Mouse (Mus musculus) WW6 (cell line): ENCODE results near the gene Adam22.
"Not testable (repeated sequence)": the region's sequence is repeated elsewhere in the genome, so short reads cannot be mapped to it uniquely, and the experiment has no call there.

Experiments used
- DNase-seq: peaks from one replicate; pipeline ENCODE4 v3.0.0-alpha.2; 2013; ENCODE audit warnings: low read depth, low spot score

Adam22 gene

DNA sequence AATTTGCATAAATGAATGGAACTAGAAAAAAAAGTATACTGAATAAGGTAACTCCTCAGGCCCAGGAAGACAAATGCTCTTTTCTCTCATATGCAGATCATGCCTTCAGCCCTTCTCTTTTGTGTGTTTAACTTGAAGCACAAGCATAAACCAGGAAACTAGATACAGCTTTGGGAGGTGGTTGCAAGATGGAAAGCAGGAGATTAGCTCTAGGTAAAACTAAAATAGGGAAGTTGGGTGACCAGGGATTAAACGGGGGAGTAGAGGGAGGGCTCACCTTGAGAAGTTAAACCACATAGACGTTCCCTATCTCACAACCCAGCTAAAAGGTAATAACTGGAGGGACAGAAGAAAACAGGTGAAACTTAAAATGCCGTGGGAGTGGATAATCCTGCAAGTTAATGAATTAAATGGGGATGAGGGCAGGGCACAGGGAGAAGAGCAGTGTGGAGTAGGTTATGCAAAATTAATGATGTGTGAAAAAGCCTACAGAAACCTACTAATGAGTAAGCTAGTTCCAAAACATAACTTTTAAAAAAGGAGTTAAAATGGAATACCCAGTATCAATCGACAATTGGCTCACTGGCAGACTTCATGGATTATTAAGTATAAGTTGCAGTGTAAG lies 40.2 kb downstream of the Adam22 start:
- DNase-seq: no peak

DNA sequence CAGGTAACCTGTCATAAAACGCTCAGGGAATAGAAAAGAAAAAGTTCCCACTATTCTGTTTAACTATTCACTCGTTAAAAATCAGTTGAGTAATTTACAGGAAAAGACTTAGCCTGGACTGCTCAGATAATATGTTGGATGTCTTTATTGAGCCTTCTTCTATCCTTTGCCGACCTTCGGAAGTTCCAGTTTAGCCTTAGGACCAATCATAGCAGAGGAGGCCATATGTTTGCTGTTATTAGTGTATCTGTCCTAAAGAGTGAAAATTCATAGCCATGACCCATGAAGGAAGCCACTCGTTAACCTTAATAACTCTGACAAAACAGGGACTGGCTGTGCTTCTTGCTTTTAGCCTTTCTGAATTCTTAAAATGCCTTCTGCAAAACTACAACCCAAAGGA lies 41.3 kb downstream of the Adam22 start:
- DNase-seq: no peak

DNA sequence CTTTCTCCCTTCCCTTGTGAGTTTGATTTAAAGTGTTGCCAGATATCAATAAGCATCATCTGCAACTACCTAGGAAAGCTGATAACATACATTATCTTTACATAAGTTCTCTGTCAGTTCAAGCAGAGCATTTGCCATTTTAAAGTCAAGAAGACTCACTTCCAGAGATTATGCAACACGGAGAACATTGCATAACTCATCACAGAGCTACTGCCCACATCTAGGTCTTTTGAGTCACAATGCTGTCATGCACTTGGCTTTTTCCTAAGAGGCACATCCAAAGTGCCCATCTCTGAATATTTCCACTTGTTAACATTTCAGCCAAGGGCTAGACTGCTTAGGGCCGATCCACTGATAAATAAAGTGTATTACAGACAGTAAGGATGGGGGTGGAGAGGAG lies 55.6 kb downstream of the Adam22 start:
- no peak for DNase-seq

DNA sequence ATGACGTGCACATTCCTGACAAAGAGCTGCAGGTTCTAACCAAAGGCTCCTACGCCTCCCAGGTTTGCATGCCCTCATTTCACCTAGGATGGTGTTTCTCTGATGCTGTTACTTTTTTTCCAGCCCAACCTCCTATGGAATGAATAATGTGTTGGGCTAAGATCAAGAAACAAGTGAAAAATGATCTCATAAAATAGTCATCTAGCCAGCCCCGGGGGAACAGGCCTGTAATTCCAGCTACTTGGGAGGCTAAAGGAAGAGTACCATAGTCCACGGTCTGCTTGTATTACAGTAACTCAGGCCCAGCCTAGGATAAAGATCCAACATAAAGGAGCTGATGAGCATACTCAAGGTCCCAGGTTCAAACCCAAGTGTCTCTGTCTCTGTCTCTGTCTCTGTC lies 57.1 kb downstream of the Adam22 start:
- no peak for DNase-seq

DNA sequence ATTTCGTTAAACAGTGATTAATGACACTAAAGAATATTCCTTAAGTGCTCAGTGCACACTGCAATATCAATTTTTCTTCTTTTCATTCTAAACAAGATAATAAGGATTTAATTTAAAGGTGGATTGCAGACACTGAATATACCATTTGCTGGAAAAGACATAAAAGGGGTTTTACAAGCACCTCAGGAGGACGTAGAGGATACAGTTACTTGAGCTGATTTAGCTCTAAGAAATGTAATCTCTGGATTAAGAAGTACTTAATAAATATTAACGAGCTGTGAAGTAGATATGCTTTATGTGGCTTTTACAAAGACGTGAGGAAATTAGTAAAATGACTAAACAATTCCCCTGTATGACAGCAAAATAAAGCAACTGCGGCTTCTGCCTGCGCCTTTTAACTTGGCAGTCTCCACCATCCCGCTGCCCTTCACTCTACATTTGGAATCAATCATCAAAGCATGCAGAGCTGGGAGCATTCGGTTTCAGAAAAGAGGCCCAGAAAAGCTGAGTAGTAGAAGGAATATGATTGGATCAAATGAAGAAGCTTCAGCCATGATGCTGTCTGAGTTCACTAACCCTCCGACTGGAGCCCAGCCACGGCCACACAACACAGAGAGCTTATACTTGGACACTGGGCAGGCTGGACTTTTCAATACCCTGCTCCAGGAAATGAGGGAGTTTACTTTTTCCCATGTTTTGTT lies 70.1 kb downstream of the Adam22 start:
- no peak for DNase-seq

DNA sequence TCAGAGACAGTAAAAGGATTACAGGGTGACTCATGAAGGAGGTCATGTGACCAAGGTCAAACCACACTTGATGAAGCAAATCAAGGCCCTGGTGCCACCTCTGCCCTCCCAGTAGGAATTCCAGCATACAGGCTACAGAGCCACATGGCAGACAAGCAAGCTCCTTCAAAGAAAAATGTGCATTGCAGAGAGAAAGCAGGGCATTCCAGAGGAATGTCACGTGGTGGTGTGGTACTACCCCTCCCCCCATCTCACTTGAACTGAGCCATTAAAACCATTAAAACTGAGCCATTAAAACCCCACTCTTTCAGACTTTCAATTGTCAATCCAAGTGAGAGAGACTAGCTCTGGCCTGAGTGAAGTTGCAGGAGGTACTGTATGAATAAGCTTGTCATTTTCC lies 74.7 kb downstream of the Adam22 start:
- no peak for DNase-seq

DNA sequence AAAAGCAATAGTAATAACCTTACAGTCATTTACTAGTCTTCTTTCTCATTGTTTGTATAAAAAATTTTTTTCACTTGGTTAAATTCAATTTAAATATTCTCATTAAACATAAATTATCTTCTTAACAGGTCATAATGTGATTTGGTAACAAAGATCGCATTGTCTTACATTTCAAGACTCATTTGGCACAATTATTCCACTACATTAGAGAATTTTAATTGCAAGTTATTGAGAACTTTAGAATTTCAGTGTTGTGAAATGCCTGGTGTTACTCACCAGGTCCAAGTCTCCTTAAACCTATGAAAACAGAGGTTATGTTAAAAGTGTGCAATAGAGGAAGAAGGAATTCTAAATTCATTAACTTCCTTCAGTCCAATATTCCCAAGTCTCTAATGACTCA lies 76.5 kb downstream of the Adam22 start:
- no peak for DNase-seq

DNA sequence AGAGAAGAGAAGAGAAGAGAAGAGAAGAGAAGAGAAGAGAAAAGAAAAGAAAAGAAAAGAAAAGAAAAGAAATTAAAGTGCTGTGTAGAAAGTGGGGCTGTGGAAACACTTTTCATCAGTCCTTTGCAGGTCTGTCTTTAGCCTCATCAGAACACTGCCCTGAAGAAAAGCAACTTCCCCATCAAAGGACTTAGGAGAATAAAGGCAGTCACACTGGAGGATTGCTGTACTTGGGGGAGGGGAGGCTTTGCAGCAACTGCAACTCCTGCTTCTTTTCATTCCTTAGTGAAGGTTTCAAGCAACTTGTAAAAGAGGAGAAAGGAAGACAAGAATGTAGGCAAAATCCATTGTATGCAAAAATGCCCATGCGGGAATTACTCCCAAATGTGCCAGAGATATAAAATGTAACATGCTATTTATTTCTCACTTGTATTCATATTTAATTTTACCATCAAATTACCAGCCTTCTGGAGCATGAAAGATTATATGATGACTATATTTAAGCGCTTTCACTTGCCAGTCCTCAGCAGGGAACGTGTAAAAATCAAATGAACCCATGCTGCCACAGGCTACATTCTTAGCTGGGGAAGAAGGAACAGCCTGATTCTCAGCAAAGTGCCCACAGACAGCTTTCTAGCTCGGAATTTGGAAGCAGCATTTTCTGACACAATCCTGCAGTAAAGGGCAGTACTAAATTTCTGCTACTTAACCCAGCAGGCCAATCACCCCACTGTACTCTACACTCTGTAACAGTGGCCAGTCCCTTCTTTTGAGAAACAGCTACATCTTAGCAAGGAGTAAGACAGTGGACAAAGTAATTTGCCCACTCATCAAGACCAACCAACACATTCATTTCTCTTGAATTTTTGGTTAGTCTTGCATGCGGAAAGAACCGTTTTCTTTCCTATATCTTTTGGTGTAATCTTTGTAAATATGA lies 78.0 kb downstream of the Adam22 start:
- no peak for DNase-seq

DNA sequence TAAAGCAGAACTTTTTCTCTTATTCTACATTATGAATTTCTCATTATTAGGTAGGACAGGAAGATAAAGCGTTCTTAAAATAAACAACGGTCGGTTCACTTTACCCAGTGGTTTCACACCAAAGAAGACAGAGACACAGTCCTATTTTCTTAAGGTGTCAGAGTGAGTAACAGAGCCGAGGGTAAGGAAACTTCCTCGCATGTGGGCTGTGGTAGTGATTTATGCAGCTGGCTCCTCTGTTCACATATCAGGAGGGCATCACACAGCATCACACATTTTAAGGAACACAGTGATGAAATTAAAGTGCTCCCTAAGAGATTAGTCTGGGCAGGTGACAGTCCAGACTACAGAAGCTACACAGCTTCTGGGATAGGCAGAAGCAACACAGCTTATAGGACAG lies 83.8 kb downstream of the Adam22 start:
- DNase-seq: no peak

DNA sequence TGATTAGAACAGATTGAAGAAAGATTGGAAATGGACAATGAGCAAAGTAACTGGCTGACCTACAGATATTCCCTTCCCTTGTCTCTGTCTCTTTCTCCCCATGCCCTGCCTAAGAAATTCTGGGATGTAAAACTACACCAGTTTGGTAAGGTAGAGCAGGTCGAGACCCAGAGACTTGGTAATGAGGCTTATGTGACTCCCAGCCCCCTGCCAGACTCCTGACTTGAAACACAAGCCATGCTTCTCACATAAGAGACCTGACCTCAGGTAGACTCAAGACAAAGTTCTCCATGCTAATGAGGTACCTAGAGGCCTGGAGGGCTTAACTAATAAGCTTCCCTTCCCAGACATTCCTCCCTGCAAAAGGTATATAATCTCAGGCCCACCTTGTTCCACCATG lies 91.8 kb downstream of the Adam22 start:
- no peak for DNase-seq

DNA sequence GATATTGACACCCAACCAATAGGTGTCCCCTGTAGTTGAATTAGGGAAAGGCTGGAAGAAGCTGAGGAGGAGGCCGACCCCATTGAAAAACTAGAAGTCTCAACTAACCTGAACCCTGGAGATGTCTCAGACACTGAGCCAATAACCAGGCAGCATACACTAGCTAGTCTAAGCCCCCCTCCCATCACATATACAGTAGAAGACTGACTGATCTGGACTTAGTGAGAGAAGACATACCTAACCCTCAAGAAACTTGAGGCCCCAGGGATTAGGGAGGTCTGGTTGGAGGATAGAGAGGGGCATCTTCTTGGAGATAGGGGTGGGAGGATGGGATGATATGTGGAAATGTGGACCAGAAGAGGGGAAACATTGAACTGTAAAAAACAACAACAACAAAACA lies 110.6 kb downstream of the Adam22 start:
- no peak for DNase-seq

DNA sequence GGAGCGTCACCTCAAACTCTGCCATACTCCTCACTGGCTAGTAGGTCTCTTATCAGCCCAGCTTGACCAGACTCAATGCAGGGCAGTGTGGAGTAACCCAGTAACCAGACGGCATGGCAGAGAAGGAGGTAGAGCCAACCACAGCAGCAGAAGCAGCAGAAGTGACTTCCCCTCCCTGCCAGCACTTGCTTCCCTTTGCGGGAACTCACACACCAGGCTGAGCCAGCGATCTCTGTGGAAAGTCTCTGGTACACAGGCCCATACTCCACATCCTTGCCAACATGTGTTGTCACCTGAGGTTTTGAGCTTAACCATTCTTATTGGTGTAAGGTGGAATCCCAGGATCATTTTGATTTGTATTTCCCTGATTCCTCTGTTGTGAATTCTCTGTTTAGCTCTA lies 111.5 kb downstream of the Adam22 start:
- DNase-seq: no peak

DNA sequence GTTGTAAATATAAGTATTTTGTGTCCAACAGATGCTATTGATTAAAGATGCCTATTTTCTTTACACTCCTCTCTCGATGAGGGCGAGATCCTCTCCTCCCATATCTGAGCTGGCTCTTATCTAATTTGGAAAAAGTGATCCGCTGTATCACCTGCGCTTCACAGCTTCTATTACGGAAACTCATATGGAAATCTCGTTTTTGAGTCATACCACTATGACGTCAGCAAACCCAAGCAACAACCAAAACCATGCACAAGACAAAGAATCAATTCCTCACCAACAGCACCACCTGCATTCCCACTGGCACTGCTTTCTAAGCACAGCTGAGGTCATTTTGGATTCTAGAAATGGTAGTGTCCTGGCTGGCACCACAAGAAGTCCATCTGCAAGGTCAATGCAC lies 123.3 kb downstream of the Adam22 start:
- no peak for DNase-seq

DNA sequence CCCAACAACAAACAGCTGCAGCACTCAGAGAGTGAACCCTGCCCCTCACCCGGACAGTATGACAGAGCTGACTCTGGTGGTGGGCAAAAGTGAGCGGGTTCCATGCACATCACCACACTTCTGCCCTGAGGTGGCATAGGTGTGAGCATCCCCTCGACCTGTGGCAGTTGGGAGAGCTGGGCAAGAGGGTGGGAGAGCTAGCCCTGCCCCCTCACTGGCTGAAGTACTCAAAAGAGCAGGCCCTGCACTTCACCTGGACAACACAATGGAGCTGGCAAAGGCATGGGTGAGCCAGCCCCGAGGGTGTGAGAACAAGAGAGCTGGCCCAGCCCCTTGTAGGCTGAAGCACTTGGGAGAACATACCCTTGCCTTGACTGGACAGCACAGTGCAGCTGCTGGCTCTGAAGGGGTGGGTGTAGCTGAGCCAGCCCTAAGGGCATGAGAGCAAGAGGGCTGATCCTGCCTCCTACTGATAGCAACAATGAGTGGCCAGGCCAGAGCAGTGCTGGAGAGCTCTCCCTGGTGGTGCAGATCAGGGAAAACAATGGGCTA lies 124.8 kb downstream of the Adam22 start:
- DNase-seq: peak; percentile 31

DNA sequence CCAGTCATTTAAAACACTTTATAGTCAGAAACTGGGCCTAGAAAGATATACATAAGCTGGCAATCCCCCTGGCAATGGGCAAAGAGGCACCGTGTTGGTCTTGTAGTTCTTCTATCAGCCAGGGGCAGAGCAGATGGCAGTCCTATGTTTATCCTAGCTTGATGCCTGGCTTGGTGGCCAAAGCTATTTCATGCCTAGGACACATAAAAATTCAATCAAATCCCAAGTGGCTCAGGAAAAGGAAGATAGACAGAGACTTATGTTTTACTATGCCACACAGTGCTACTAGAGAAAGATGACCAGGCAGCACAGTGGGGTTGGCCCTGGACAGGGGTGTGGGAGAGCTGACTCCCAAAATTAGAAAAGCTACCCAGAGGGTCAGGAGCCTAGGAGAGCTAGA lies 125.3 kb downstream of the Adam22 start:
- no peak for DNase-seq

DNA sequence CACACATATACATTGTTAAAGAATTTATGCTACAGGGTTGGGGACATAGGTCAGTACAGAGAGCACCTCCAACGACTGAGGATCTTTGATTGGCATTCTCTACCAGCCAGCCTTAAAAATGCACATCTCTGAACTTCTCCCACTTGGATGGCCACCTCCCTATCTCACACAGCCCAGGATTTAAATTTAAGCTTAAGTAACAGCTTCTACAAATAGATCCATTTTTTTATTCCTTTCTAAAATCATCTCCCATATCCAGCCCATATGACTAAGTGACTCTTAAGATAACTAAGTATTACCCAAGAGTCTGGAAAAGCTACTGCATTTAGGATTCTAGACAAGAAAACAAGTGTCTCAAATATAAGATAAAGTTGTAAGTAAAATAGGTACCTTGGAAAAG lies 140.9 kb downstream of the Adam22 start:
- no peak for DNase-seq

DNA sequence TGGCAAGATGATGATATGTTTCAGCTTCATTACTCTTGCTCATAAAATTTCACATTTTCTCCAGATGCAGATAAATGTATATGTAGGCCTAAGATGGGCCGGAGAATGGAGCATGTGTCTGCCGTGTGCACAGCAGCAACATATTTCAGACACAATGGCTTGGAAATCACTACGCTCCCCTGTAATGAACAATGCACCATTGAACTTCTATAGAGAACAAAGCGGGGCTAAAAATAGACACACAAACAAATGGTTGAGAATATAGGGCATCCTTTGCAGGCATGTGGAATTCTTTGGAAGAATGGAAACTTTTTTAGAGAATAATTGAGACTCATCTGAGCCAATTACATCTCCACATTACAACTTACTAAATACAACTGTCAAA lies 143.6 kb downstream of the Adam22 start:
- no peak for DNase-seq

DNA sequence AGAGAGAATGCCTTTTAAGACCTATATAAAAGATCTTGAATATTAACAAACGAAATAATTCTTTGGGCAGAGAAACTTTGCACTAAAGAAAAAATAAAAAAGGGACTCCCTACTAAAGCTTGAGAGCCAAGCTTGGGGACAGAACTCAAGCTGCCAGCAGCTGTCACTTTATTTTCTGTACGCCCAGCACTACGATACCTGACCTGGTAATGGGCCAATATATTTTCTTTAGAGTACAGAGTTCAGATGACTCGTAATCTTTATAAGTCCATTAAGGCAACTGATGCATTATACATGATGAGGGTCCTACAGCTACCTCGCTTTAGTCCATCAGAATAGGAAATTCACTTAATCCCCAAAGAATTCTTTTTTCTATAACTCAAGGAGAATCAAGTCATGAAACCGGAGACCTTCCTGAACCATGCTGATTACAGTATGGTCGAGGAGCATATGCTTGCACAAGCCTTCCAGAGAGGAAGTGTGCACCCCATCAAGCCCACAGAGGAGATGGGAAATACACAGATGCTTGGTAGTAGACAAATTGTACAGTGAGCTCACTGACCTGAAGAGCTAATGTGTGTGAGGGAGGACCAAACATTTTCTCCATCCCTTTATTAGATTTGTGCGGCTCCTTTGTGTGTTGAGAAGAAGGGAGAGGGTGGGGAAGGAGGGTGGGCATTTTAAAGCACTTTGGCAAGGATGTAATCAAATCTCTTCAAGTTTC lies 144.2 kb downstream of the Adam22 start:
- no peak for DNase-seq

DNA sequence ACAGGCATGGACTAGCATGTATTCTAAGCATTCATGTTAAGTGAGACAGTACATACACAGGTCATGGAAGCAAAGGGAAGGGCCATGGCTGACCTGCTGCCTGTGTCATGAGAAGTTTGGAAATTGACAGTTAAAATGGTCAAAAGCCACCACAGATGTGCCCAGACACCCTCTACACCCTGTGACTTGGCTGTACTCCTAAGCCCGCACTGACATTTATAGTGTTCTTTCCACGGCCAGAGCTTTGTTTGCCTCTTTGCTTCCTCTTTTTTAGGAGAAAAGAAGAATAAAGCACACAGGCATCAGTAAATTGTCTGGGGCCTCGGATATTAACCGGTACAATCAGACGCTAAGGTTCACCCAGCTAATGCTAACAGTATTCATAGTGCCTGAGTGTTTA lies 146.3 kb downstream of the Adam22 start:
- no peak for DNase-seq

DNA sequence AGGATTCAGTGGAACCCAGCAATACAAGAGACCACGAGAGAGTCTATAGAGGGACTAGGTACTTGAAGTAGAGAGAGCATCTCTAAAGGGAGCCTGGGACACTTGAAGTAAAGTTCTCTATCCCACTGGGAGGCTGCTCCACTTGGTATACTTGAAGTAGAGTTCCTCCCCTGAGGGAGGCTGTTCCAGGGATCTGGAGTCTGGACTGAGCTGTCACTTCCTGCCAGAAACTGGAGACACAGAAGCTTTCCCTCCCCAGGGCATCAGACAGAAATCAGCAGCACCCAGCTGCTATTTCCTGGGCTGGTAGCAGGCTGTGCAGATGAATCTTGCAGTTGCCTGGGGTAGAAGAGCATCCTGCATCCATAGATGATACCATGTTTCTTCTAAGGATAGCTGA lies 152.1 kb downstream of the Adam22 start:
- no peak for DNase-seq

DNA sequence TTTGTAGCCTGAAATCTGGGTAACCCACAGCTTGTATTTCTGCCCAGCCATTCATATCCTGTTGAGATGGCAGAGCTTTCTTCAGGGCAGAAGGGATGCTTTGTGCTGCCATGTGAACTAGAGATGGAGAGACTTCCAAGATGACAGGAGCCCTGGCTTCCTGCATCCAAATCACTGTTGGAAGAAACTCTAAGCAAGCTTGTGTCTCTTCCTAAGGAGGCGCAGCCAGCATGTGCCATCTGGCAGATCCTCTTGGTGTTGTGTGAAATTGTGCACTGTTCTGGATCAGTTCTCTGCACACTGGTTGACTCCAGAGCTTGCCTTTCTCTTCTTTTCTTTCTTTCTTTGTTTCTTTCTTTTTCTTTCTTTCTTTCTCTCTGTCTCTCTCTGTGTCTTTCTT lies 183.0 kb downstream of the Adam22 start:
- not testable (repeated sequence) for DNase-seq

DNA sequence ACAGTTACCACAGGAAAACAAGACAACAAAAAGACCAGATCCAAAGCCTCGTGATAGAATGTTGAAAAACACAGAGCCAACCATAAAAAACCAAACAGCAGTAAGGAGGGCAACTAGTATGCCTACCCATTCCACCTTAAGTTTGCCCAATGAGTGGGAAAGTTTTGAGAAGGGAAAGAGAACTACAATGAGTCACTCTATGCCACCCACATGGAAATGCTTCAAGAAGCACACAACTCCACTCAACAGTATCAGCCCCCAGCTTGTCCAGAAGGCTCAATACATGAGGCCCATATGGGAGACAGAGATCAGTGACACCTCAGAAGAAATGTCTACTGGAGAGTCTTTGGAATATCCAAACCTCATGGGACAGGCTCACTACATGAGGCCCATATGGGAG lies 187.3 kb downstream of the Adam22 start:
- no peak for DNase-seq
